Mouse (Mus musculus): ENCODE results near the gene Cdc73. TPM values are rescaled to one million over a fixed set of nuclear protein-coding genes. Genes with fewer than 3 reads are reported as not detected.

Gene Cdc73
- 8.8 TPM for polyA plus RNA-seq (2017; shearing (Covaris generic))

DNA sequence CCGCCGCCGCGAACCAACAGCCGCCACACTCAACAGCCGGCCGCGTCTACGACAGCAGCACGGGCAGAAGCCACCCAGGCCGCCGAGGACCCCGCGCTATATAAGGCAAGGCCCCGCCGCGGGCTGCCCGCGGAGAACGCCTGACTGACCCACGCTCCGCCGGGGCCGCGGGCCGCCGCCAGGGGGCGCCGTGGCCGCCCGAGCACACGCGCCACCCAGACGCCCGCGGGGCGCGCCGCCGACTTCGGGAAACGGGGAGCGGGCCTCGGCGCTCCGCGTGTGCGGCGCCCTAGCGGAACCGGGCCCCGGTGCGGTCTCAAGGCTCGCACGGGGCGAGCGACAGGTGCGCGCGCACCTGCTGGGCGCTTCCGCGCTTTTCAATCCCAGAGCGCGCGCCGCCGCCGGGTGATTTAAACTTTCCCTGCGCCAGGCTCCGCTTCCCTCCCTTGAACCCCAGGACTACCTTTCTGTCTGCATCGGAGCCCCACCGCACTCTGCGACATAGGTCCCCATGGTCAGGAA is at the start of gene Cdc73:
Gene Cdc73 (minus strand): TSS at position 153 of the 522 bp plus-strand sequence.

GRCm38 (mm10) chr1:143716038-143716437 is 13.3 kb upstream of the Cdc73 start, which contains the start of gene Glrx2:
Gene Glrx2 (plus strand): TSS chr1:143716338.

DNA sequence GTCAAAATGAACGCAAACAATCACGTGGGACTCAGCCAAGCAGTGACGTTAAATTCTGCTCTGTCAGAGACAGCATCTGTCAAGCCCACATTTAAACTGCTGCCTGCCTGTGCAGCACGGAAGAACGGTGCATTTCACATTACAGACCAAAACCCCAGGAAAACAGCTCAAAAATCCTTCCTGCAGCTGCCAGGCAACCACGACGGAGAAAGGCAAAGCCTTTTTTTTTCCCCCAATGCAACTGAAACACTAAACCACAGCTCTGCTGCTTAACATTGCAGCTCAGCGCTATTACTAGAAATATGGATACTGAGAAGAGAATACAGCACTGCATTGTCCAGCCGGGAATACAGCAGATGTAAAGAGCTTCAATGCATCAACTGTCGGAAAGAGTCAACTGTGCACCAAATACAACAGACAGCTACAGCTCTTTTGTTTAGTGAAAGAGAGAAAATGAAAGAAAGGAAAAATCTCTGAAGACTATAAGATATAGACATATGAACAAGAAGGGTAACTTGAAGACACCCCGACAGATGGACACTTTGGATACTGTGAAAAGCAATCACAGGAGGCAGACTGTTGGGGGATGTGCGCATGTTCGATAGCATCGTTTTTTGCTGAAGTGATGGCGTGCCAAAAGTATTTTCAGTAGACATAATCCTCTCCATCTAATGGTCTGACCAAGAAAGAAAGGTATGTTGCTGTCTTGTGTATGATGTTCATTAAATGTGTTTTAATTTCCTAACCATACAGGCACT is 61.9 kb downstream of the Cdc73 start, which contains the start of gene B3galt2:
Gene B3galt2 (plus strand): TSS at position 15 of the 758 bp plus-strand sequence.

Other genes with a start within 250 kb of the Cdc73 start
- gene B3galt2, start 62.2 kb downstream of the Cdc73 start, polyA plus RNA-seq (2017; shearing (Covaris generic)) = 0.24 TPM
- 49.7 TPM for gene Glrx2, start 13.4 kb upstream of the Cdc73 start, polyA plus RNA-seq (2017; shearing (Covaris generic))
- 5.8 TPM for gene Trove2, start 74.2 kb upstream of the Cdc73 start, polyA plus RNA-seq (2017; shearing (Covaris generic))
- gene Uchl5, start 74.4 kb upstream of the Cdc73 start, polyA plus RNA-seq (2017; shearing (Covaris generic)) = 69.7 TPM

All from CD4-positive, CD25-positive, alpha-beta regulatory T cell, adult 9 weeks (primary cell).